Mouse (Mus musculus) ZHBTc4 (cell line): ENCODE measurements at regions not wholly inside any gene's neighbourhood (a gene's known extent, or its start where the extent isn't known, plus 50 kb on each side); places are given as distances from the start of the nearest gene placed in this dataset.
"Not testable (repeated sequence)": the region's sequence is repeated elsewhere in the genome, so short reads cannot be mapped to it uniquely, and the experiment has no call there.

Experiments used
- DNase-seq: peaks from one replicate; pipeline ENCODE4 v3.0.0-alpha.2; 2011; ENCODE audit warnings: low read depth, low spot score

DNA sequence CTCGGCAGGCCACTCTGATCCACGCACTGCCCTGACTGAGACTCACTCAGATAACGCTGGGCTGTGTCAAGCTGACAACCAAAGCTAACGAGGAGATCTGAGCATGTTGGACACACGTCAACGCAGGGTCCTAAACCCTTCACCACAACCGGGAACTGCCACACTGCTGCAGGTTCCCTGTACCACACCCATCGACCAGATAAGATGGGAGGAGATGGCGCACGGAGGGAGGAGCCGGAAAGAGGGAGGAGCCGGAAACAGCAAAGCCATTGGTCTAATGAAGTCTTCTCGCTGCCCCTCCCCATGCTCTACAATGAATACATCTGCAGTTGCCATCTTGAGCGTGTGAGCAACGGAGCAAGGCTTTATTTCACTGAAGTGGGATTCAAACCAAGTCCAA is 182.9 kb upstream of the Rpl38 start:
- DNase-seq = peak; percentile 93

- no peak for DNase-seq
Measured at GRCm38 (mm10) chr11:114484668-114484953, 183.7 kb upstream of the Rpl38 start.

GRCm38 (mm10) chr11:114483823-114484667 is 184.3 kb upstream of the Rpl38 start:
- DNase-seq = no peak

- DNase-seq = not testable (repeated sequence)
Measured at GRCm38 (mm10) chr11:114483350-114483749, 185.0 kb upstream of the Rpl38 start.

DNA sequence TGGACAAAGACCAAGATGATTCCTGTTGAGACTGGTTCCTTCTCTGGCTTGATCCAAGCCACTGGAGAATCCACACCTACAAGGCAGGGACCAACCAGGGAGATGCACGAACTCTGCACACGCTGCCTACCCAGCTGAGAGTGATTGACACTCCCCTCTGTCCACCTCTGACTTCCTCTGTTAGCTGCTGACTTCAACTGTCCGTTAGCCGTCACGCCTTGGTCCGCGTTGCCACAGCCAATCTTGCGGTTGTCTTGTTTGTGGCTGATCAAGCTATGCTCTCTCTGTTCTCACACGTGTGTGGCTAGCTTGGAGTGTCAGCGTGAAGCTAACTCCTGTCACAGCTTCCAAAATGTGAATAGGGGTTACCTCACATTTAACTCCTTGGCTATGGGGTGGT is 186.3 kb upstream of the Rpl38 start:
- no peak for DNase-seq

- no peak for DNase-seq
Measured at GRCm38 (mm10) chr11:114481037-114481436, 187.3 kb upstream of the Rpl38 start.

DNA sequence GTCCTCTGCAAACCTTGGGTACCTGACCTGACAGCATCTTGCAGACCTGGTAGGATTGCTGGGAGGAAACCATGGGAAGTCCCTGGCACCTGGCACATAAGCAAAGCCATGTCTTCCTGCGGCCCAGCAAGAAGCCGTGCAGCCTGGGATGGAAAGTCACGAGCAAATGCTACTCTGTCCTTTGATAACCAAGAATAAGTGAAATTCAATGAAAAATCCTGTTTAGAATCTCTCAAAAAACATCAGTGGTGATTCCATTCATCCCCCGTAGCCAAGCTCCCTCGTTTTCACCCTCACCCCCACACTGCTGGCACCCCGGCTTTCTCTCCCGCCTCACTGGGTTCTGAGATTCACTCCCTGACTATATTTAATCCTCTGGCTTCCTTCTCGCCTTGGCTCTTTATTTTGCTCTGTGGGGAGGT is 188.2 kb upstream of the Rpl38 start:
- DNase-seq = no peak

DNA sequence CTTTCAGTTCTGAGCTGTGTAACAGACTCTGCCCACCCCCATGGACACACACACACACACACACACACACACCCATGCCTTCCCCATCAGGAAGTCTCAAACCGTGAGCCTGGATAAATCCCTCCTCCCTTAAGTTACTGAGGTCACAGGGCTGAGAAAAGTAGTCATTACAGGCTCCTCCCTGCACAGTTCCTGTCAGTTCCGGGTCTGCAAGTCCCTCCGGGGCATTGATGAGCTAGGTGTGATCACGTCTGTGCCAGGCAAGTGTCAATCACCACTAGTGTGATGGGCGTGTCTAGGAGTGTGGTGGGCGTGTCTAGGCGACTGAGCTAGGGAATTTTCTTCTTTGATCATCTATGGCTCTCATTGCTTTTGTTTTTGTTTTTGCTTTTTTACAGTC is 189.6 kb upstream of the Rpl38 start:
- peak; percentile 93 for DNase-seq

DNA sequence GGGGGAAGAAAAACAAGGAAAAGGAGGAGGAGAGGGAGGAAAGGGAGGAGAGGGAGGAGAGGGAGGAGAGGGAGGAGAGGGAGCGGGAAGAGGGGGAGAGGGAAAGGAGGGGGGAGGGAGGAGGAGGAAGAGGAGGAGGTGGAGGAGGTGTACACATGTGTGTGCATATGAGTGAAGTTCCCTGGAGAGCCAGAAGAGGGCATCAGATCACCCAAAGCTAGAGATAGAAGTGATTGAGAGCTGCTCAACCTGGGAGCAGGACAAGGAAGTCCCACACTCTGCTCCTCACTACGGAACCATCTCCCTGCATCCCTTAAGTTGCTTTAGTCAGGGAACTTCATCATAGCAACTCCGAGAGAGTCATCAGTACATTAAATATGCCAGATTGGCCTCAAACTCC is 191.0 kb upstream of the Rpl38 start:
- DNase-seq = peak; percentile 80

- DNase-seq = peak; percentile 90
Measured at GRCm38 (mm10) chr11:114472501-114473260, 195.6 kb upstream of the Rpl38 start.

DNA sequence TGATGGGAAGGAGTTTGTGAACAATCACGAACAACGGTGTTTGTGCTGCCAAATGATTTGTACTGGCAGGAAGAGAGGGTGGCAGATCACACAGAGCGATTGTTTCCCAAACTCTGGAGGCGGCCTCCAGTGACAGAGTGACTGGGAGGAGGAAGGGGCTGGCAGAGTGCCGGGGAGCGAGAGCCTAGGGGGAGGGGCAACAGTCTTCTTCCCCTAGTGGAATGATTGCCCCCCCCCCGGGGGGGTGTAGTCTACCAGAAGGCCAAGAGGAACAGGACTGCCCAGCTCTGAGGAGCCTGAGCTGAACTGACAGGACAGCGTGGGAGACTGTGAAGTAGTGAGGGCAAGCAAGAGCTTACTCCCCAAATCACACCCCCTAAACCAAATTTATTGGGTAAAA is 199.9 kb upstream of the Rpl38 start:
- no peak for DNase-seq

DNA sequence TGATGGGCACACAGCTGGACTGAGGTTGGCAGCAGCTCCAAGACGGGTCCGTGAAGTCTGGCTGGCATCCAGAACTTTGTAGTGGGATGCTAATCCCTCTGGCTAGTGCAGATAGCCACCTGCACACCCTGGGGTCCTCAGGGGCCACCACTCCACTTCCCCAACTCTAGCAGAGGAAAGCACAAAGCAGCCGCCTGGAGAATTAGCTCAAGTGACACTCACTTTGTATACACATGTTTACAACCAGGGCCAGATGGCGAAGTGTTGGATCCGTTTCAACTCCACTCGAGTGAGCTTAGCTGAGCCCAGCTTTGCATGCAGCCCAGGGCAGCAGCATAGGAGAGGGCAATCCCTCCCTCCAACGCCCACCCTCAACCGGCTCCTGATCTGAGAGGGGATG is 200.5 kb upstream of the Rpl38 start:
- no peak for DNase-seq

DNA sequence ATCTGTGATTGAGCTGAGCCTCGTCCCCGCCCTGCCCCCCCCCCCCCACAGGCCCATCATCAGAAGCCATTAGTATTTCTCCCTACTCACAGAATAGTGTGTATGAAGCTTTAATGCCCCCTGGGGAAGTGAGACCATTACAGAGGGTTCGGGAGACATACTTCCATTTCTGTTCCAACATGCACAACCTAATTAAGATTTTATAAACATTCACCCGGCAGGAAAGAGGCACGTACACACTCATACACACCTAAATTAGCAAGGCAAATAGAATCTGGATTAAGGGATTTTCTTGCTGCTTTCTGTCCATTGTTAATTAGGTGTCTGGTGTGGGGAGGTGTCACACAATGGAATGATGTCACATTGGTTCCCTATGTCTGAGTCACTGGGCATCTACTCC is 202.8 kb upstream of the Rpl38 start:
- no peak for DNase-seq

GRCm38 (mm10) chr11:114462755-114463374 is 205.5 kb upstream of the Rpl38 start:
- peak; percentile 68 for DNase-seq

- no peak for DNase-seq
Measured at GRCm38 (mm10) chr11:114454876-114455330, 213.4 kb upstream of the Rpl38 start.

- DNase-seq = no peak
Measured at GRCm38 (mm10) chr11:114448776-114449401, 219.4 kb upstream of the Rpl38 start.

DNA sequence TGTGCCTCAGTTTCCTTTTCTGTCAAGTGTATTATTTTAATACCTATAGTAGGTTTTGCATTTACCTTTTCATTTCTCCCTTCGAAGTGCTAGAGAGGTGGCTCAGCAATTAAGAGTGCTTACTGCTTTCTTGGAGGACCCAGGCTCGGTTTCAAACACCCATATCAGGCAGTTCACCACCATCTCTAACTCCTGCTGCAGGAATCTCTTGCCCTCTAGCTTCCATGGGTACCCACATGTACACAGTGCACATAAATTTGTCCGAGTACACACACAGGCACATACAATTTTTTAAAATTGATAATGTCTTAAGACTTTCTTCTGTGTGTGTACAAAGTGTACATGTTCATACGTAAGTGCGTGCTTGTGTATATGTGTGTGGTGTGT is 220.9 kb upstream of the Rpl38 start:
- DNase-seq = no peak

GRCm38 (mm10) chr11:114446617-114447460 is 221.5 kb upstream of the Rpl38 start:
- DNase-seq = peak; percentile 26

DNA sequence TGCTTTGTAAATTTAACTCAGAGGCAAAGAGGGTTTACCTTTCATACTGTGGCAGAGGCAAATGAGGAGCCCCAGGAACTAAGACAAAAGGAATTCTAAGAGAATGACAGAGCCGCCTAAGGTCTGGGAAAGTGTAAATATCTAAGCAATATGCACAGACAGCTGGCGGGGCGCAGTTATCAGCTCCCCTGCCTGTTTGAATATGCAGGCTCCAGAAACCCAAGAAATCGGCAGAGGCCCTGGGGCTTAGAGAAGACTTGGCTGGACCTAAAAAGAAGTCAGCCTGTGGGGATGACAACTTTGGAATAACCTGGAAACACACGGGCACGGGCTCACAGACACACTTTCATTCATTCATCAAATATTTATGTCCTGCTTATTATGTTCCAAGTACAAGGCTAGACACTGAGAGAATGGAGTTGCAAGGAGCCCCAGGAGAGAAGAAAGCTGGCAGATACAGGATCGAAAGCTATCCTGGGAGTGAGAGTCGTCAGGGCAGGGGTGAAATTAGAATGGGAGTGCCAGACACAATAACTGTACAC is 222.2 kb upstream of the Rpl38 start:
- no peak for DNase-seq

DNA sequence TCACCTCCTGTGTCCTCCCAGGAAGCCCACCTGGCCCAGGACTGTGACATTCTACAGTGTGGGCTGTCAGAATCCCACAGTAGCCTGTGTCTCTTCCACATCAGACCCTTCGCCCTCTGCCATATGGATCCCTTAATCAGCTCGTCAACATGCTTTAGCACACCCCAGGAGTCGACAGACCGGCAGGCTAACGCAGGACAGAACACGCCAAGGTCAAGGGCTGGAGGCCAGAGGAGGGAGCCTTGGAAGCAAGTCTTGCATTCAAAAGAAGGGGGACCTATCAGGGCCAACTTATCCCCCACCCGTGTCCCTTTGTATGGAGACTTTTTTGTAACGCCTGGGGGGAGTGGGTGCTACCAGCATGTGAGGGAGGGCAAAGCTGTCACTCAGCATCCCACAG is 224.1 kb upstream of the Rpl38 start:
- no peak for DNase-seq

DNA sequence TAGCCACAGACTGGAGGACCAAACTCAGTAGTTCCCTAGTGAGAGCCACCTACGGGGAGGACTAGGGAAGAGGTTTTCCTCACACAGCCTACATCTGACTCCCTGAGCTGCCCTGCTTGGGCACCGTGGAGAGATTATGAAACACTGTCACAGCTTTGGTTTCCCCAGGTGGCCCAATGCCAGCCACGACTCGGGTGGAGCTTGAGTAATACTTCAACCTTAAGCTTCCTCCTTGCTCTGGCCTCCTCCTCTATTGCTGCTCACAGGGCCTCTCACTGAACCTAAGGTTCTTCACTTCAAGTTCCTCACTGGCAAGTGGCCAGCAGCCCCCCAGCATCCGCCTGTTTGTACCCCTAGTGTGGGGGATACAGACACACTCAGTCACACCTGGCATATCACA is 224.9 kb upstream of the Rpl38 start:
- DNase-seq = no peak
